Mouse (Mus musculus) ovary, postnatal 36 days (tissue): ENCODE measurements around the gene Olfr201.
"Not testable (repeated sequence)": the region's sequence is repeated elsewhere in the genome, so short reads cannot be mapped to it uniquely, and the experiment has no call there.

Source experiments
- DNase-seq: peaks from one replicate; pipeline ENCODE4 v3.0.0; 2022; ENCODE audit warnings: low spot score, mixed read lengths

Gene Olfr201

DNA sequence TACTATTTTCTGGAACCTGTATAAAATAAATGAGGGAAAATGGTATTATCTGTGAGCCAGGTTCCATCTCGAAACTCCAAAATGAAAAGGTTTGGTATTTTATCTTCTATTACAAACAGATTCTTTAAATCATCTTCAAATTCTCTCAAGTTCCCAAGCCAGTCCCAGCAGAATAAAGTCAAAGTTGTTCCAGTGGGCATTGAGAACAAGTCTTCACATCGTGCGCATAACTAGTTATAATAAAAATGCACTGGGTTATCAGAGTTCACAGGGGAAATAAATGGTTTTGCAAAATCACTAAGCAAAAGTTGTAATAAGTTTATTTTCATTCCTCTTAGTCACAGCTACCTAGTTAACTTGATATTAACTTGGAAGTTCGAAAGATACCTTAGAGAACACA is at the start of gene Olfr201:
Olfr201 (minus strand) TSS at position 101 of the 400 bp plus-strand sequence.
- DNase-seq, result not testable (repeated sequence)

DNA sequence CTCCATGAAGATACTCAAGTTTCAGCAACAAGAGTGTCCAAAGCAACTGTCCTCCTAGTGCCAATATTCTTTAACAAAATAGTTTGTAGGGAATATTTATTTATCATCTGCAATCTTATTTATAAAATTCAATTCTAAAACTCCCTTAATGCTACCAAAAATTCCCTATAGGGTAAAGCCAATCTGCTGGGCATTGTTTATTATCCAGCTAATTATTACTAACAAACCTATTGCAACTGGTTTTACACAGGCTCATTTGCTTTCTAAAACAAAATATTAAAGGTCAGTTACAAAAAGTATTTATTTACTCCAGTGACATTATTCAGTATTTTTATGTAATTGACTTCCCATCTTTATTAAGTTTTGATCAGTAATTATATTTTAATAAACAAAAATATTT is 45.7 kb upstream of the Olfr201 start, which contains the start of gene Olfr204:
Olfr204 (minus strand) TSS at position 101 of the 400 bp plus-strand sequence.
- DNase-seq, result no peak

DNA sequence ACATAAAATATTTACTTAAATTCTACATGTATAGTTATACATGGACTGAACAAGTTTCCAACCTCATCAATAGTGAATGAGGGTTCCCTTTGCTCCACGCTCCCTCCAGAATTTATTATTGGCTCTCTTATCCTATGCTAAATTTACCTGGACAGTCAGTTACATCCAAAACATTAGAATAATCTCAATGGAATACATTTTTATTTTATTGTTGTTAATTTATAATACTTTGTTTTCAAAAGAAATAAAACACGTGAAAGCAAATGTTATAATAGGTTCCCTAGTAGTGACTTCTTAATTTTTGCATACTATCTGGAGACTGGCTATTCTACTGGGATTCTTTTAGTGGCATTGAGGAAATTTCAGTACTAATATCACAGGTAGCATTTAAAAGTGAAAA is 26.1 kb upstream of the Olfr201 start, which contains the start of gene Olfr203:
Olfr203 (plus strand) TSS at position 301 of the 400 bp plus-strand sequence.
- no peak for DNase-seq

DNA sequence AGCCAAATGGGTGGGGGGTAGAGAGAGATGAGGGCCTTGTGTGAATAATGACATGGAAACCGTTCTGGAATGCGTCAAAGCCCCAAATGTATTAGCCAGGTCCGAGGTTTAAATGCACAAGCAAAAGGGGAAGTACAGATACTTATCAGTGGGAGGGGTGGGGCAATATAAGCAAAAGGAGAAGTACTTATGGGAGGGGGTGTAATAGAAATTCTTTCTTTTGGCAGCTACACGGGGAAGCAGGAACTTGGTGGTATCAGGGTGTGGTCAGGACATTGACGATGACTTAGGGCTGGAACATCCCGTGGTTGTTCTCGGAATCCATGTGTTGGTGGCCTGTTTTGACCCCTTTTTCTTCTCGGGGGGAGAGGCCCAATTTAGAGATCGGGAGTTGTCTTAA is 15.1 kb upstream of the Olfr201 start:
- DNase-seq, result not testable (repeated sequence)

DNA sequence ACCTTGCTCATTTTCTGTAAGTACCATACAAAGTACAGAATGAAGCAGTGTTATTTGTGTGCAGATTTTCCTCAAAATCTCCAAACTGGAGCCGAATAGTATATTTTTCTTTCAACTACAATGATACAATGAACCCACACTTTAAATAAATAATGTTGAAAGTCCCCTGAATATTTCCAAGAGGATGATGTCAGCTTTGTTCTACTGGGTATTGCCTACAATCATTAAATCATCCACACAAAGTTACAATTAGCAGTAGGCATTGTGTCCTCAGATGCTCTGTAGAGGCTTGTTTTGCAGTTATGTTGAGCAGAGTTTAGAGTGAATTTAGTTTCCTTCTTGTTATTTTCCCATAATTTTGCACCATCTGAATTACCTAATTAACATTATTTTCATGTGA is 14.3 kb upstream of the Olfr201 start, which contains the start of gene Olfr202:
Olfr202 (minus strand) TSS at position 101 of the 400 bp plus-strand sequence.
- DNase-seq, result no peak

DNA sequence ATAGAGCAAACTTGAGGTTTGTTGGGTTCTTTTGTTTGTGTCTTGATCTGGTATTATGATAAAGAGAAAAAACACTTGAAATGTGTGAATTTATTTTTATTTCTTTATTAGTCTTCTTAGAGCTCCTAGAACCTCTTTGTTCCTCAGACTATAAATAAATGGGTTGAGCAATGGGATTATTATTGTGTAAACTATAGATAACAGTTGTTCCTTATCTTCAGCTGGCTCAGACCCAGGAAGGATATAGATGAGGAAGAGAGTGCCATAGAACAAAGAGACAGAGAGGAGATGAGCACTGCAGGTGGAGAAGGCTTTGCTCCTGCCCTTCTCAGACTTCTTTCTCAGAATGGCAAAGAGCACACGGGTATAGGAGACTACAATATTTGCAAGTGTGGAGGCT is 11.0 kb upstream of the Olfr201 start:
- DNase-seq, result no peak

DNA sequence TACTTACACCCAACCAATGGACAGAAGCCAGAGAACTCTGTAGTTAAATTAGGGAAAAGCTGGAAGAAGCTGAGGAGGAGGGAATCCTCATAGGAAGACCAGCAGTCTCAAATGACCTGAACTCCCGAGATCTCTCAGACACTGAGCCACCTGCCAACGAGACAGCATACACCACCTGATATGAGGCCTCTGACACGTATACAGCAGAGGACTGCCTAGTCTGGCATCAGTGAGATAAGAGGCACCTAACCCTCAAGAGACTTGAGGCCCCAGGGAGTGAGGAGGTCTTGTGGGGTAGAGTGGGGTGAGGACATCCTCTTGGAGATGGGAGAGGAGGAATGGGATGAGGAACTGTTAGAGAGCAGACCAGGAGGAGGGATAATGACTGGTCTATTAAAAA is 8.1 kb upstream of the Olfr201 start:
- DNase-seq, result no peak

DNA sequence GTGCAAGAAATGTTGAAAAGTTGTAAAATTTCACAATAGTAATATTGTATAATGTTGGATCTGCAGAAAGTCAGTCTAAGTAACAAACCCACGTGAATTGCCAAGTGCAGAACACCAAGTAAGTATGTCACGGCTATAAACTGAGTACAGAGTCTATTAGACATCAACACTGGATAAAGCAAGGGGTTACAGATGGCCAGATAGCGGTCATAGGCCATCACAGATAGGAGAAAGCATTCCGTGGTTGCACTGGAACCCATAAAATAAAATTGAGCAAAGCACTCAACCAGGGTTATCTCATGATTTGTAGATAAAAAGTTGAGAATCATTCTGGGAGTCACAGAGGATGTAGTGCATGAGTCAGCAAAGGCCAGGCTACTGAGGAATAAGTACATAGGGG is 3.3 kb downstream of the Olfr201 start:
- DNase-seq, result not testable (repeated sequence)

DNA sequence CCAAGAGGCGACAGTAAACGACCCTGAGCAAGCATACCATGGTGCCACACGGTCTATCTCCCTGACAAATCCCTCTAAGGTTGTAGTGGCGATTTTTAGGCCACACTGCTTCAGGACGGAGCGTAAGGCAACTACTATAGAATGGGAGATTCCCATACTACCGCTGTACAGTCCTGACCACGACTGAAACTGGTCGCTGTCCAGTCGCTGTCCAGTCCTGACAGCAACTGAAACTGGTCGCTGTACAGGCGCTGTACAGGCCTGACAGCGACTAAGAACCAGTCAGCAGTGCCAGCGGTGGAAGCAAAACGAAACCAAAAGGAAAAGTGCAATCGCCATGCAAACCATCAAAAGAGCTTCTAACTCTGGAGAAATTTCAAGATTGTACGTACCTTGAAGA is 22.7 kb downstream of the Olfr201 start:
- no peak for DNase-seq

DNA sequence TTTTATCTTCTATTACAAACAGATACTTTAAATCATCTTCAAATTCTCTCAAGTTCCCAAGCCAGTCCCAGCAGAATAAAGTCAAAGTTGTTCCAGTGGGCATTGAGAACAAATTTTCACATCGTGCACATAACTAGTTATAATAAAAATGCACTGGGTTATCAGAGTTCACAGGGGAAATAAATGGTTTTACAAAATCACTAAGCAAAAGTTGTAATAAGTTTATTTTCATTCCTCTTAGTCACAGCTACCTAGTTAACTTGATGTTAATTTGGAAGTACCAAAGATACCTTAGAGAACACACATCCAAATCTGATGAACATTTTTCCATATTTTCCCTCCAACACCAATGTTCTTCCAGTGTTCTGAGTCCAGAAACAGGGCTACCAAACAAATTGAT is 52.8 kb downstream of the Olfr201 start, which contains the start of gene Olfr199:
Olfr199 (minus strand) TSS at position 101 of the 400 bp plus-strand sequence.
- DNase-seq, result not testable (repeated sequence)

DNA sequence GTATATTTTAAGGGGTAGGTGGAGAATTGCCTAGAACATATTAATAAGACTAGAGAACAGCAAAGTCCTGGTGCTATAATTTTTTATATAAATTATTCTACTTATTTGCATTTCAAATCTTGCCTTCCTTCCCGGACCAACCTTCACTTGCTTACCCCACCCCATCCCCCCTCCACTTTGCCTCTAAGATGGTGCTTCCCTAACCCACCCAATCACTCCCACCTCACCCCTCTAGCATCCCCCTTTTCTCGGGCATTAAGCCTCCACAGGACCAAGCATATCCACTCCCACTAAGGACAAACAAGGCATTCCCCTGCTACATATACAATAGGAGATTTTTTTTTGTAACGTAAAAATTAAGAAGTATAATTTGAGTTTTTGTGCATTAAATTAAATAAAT is 54.6 kb downstream of the Olfr201 start:
- not testable (repeated sequence) for DNase-seq
